Mouse (Mus musculus) stomach, postnatal 0 days (tissue): ENCODE data around the gene Ubiad1. TPM values are rescaled to one million over a fixed set of nuclear protein-coding genes. Genes with fewer than 3 reads are reported as not detected.

Experiments
- ATAC-seq: fragments of 200-750 bp; cut with Nextera tagmentation; 2 replicates; pipeline ENCODE4 v1.8.0; 2017; ENCODE audit not compliant: low FRiP score, low TSS enrichment
- DNase-seq: peaks from one replicate; pipeline ENCODE4 v3.0.0-alpha.2; 2016; ENCODE audit warnings: low spot score
- H3K27ac ChIP-seq: fragments of 300-500 bp; sonication (generic); replicated peaks from 2 replicates; pipeline ENCODE4 v1.5.1; 2014; ENCODE audit warnings: mild to moderate bottlenecking, control low read depth
- H3K27me3 ChIP-seq: fragments of 300-500 bp; sonication (generic); 2 replicates; pipeline ENCODE4 v1.6.1; 2014; ENCODE audit warnings: low read length; ENCODE audit not compliant: control insufficient read depth, insufficient read depth
- H3K36me3 ChIP-seq: fragments of 300-500 bp; sonication (generic); 2 replicates; pipeline ENCODE4 v1.6.1; 2014; ENCODE audit warnings: low read length, mixed read lengths; ENCODE audit not compliant: control insufficient read depth, insufficient read depth
- H3K4me1 ChIP-seq: fragments of 300-500 bp; sonication (generic); replicated peaks from 2 replicates; pipeline ENCODE4 v1.6.1; 2014; ENCODE audit warnings: antibody characterized with exemption; ENCODE audit not compliant: control insufficient read depth, insufficient read depth
- H3K4me2 ChIP-seq: fragments of 300-500 bp; sonication (generic); replicated peaks from 2 replicates; pipeline ENCODE4 v1.6.1; 2014; ENCODE audit warnings: low read depth, mild to moderate bottlenecking, control low read depth, moderate library complexity
- H3K4me3 ChIP-seq: fragments of 300-500 bp; sonication (generic); 2 replicates; pipeline ENCODE4 v1.5.1; 2014; ENCODE audit warnings: low read depth, low read length, control low read depth
- H3K9ac ChIP-seq: fragments of 300-500 bp; sonication (generic); 2 replicates; pipeline ENCODE4 v1.6.1; 2014; ENCODE audit warnings: mild to moderate bottlenecking, low read length, control low read depth, mixed read lengths
- H3K9me3 ChIP-seq: fragments of 300-500 bp; sonication (generic); 2 replicates; pipeline ENCODE4 v1.6.1; 2016; ENCODE audit warnings: low read length; ENCODE audit not compliant: control insufficient read depth
- CTCF ChIP-seq: IDR thresholded peaks from 2 replicates; pipeline ENCODE4 v1.5.1; 2016; ENCODE audit warnings: antibody characterized with exemption, low read depth, mild to moderate bottlenecking, moderate library complexity
- EP300 ChIP-seq: optimal IDR thresholded peaks from 2 replicates; pipeline ENCODE3; 2016; ENCODE audit warnings: antibody characterized with exemption
- WGBS: fragments of 180-500 bp; shearing (Covaris S2); extraction: QIAGEN DNeasy Blood & Tissue Kit; methylation state at CpG from one replicate; pipeline ENCODE4 v1.1.7; 2014; 5-methylcytosine and 5-hydroxymethylcytosine counted together
- polyA plus RNA-seq: library from polyadenylated mRNA; unstranded; fragments of >200 nt; fragmentation: Nextera tagmentation; extraction: Ambion mirVana; gene quantifications from 2 replicates; pipeline ENCODE4 v1.2.1, GENCODE M21; 2015

The Ubiad1 gene
- polyA plus RNA-seq, 1 experiment from 2014 or later: 9.5 TPM

- Histone ChIP-seq H3K36me3 (peaks cover 38% of the 10 kb centered on the region), H3K4me1 (no peaks in the 10 kb centered on the region), H3K27ac (no peak overlapping the region), H3K4me2 (no peak overlapping the region), H3K27me3 (no peaks in the 10 kb centered on the region), H3K4me3 (no peak overlapping the region), H3K9me3 (no peaks in the 10 kb centered on the region), H3K9ac (no peak overlapping the region)
- ATAC-seq (no peak), DNase-seq (no peak)
- no peak for TF ChIP-seq CTCF
- WGBS: 89% methylated on average over 12 of the region's 12 CpGs
Measured at GRCm38 (mm10) chr4:148460656-148461284, 16.2 kb upstream of the Ubiad1 start.

- Histone ChIP-seq H3K9ac (no peak overlapping the region), H3K4me3 (no peak overlapping the region), H3K9me3 (no peaks in the 10 kb centered on the region), H3K27me3 (no peaks in the 10 kb centered on the region), H3K4me2 (no peak overlapping the region), H3K4me1 (no peaks in the 10 kb centered on the region), H3K36me3 (peaks cover 35% of the 10 kb centered on the region), H3K27ac (no peak overlapping the region)
- WGBS: 77% methylated on average over 5 of the region's 5 CpGs
- TF ChIP-seq CTCF (no peak), EP300 (no peak)
- no peak for ATAC-seq
- DNase-seq: no peak
Measured at GRCm38 (mm10) chr4:148455477-148456025, 11.0 kb upstream of the Ubiad1 start.

GRCm38 (mm10) chr4:148453707-148454106, 9.1 kb upstream of the Ubiad1 start:
- Histone ChIP-seq H3K4me1 (0 out of 2 replicates have a peak, but pooled peaks cover 3% of the 10 kb centered on the region), H3K27me3 (no peaks in the 10 kb centered on the region), H3K9me3 (no peaks in the 10 kb centered on the region), H3K9ac (no peak overlapping the region), H3K4me2 (no peak overlapping the region), H3K4me3 (no peak overlapping the region), H3K27ac (no peak overlapping the region), H3K36me3 (peaks cover 24% of the 10 kb centered on the region)
- ATAC-seq: no peak
- 96% methylated on average over 11 of the region's 11 CpGs for WGBS
- TF ChIP-seq CTCF (no peak), EP300 (no peak)
- DNase-seq: no peak

- Histone ChIP-seq H3K4me2 (peak overlapping the region; percentile 80), H3K9me3 (no peaks in the 10 kb centered on the region), H3K27ac (peak overlapping the region; percentile 75), H3K4me1 (peaks cover 7% of the 10 kb centered on the region), H3K36me3 (peaks cover 10% of the 10 kb centered on the region; the same call in 1 of the 2 replicates), H3K9ac (peak overlapping the region; percentile 89), H3K27me3 (no peaks in the 10 kb centered on the region), H3K4me3 (peak overlapping the region; percentile 92)
- ATAC-seq (no peak), DNase-seq (no peak)
- under 1% methylated on average over 15 of the region's 15 CpGs for WGBS
- TF ChIP-seq CTCF (no peak), EP300 (no peak)
Measured at GRCm38 (mm10) chr4:148448853-148449245, 4.3 kb upstream of the Ubiad1 start.

- ATAC-seq (peak; percentile 96), DNase-seq (peak; percentile 94)
- peaks cover 5% of the 10 kb centered on the region; the same call in 1 of the 2 replicates for H3K36me3 ChIP-seq
- H3K9me3 ChIP-seq: no peaks in the 10 kb centered on the region
- H3K4me3 ChIP-seq: peak within 1 kb of the TSS; percentile 92
- TF ChIP-seq CTCF (0 out of 2 replicates have a peak, but pooled peaks have one; percentile 4), EP300 (no peak)
- H3K4me2 ChIP-seq: peak within 1 kb of the TSS; percentile 80
- no peaks in the 10 kb centered on the region for H3K27me3 ChIP-seq
- H3K9ac ChIP-seq: peak within 1 kb of the TSS; percentile 89
- WGBS: 0% methylated on average over 48 of the region's 56 CpGs
- H3K27ac ChIP-seq: peak within 1 kb of the TSS; percentile 75
- H3K4me1 ChIP-seq: peaks cover 9% of the 10 kb centered on the region
Measured at GRCm38 (mm10) chr4:148448179-148448852, 3.7 kb upstream of the Ubiad1 start, which contains the start of gene Mtor. TSS of gene Mtor (plus strand) at chr4:148448611.

GRCm38 (mm10) chr4:148442598-148442997, 2.0 kb downstream of the Ubiad1 start:
- 88% methylated on average over 7 of the region's 7 CpGs for WGBS
- DNase-seq: no peak
- no peak for ATAC-seq
- H3K9me3 ChIP-seq: no peaks in the 10 kb centered on the region
- H3K9ac ChIP-seq: no peak overlapping the region
- H3K36me3 ChIP-seq: no peaks in the 10 kb centered on the region
- H3K4me3 ChIP-seq: no peak overlapping the region
- no peak overlapping the region for H3K27ac ChIP-seq
- H3K27me3 ChIP-seq: no peaks in the 10 kb centered on the region
- peaks cover 6% of the 10 kb centered on the region for H3K4me1 ChIP-seq
- H3K4me2 ChIP-seq: no peak overlapping the region
- TF ChIP-seq EP300 (no peak), CTCF (no peak)
